In the genomic region with DNA sequence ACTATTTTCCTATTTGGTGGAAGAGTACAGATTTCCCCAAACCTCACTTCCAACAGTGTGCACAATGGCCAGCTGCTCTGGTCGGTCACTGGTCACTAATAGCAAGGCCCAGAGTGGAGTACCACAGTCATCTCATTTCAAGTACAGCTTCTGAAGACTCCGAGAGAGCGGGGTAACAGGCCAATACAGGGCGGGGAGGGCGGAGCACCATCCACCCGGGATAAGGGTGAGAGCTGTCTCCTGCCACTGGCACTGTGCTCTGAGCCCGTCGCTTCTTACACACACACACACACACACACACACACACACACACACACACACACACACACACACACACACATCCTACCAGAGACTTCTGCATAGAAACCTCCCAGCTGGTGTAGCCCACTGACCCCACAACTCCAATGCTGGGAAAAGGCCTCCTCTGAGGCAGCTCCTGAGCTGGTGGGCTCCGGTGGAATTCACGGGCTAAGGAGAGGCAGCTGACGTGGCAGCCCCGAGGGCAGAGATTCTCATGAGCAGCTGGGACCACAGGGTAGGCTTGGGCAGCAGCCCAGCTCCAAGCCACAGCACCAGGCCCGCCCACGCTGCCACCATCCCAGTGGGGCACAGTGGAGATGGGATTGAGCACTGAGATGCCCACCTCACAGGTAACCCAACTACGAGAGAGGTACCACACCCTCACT, we compare ENCODE assay signal across 8 mouse cellular contexts. TPM values are rescaled to one million over a fixed set of nuclear protein-coding genes. Genes with fewer than 3 reads are reported as not detected.
DNase-seq lines count a peak whose midpoint lies in the region; ATAC-seq and TF ChIP-seq lines count a peak whose summit lies in the region.

No protein-coding gene starts in this region.

- H3K36me3 ChIP-seq in lung, postnatal 0 days (ENCODE audit: insufficient read depth, low read length) = peaks cover 11% of the 10 kb centered on the region; the same call in 1 of the 2 replicates
- peaks cover 38% of the 10 kb centered on the region for H3K36me3 ChIP-seq in embryonic facial prominence, embryonic 15.5 days
- peaks cover 14% of the 10 kb centered on the region for H3K36me3 ChIP-seq in intestine, embryonic 16.5 days (ENCODE audit: control insufficient read depth, insufficient read depth, low read length)
- H3K36me3 ChIP-seq in myocyte (ENCODE audit: control insufficient read depth, insufficient read depth) = peaks cover 7% of the 10 kb centered on the region

- no peaks in the 10 kb centered on the region for H3K27me3 ChIP-seq in lung, postnatal 0 days (replicated peaks; ENCODE audit: insufficient read depth, low read length)
- H3K27me3 ChIP-seq in embryonic facial prominence, embryonic 15.5 days = no peaks in the 10 kb centered on the region
- H3K27me3 ChIP-seq in intestine, embryonic 16.5 days (replicated peaks; ENCODE audit: control insufficient read depth, insufficient read depth, low read length) = no peaks in the 10 kb centered on the region
- H3K27me3 ChIP-seq in myocyte (ENCODE audit: control insufficient read depth, insufficient read depth, insufficient read length) = no peaks in the 10 kb centered on the region

- no peak for TF ChIP-seq CTCF in lung, postnatal 0 days (IDR thresholded peaks at IDR 0.05)

- peak overlapping the region; percentile 41 for H3K4me2 ChIP-seq in lung, postnatal 0 days (replicated peaks; ENCODE audit: low read depth, low read length)
- peak overlapping the region; percentile 38 for H3K4me2 ChIP-seq in embryonic facial prominence, embryonic 15.5 days (replicated peaks)
- H3K4me2 ChIP-seq in intestine, embryonic 16.5 days (ENCODE audit: low read depth, low read length) = peak overlapping the region; percentile 20; the same call in 1 of the 2 replicates
- H3K4me2 ChIP-seq in myocyte (ENCODE audit: low read depth) = peak overlapping the region; percentile 80

- WGBS in lung, postnatal 0 days = 31% methylated on average over 15 of the region's 15 CpGs
- WGBS in embryonic facial prominence, embryonic 15.5 days = 28% methylated on average over 15 of the region's 15 CpGs
- 47% methylated on average over 15 of the region's 15 CpGs for WGBS in intestine, embryonic 16.5 days

- no peaks in the 10 kb centered on the region for H3K9me3 ChIP-seq in lung, postnatal 0 days (ENCODE audit: low read length)
- no peaks in the 10 kb centered on the region for H3K9me3 ChIP-seq in embryonic facial prominence, embryonic 15.5 days (replicated peaks)
- H3K9me3 ChIP-seq in intestine, embryonic 16.5 days (ENCODE audit: control insufficient read depth, low read length) = no peaks in the 10 kb centered on the region

- H3K4me3 ChIP-seq in lung, postnatal 0 days (ENCODE audit: low read depth, low read length) = no peak overlapping the region
- H3K4me3 ChIP-seq in embryonic facial prominence, embryonic 15.5 days (replicated peaks) = peak overlapping the region; percentile 22
- 0 out of 2 replicates have a peak overlapping the region, but pooled peaks have one; percentile 6 for H3K4me3 ChIP-seq in intestine, embryonic 16.5 days (ENCODE audit: low read length)
- H3K4me3 ChIP-seq in myocyte = peak overlapping the region; percentile 6

- peaks cover 41% of the 10 kb centered on the region for H3K4me1 ChIP-seq in lung, postnatal 0 days (ENCODE audit: insufficient read depth, low read depth, low read length)
- H3K4me1 ChIP-seq in embryonic facial prominence, embryonic 15.5 days = peaks cover 73% of the 10 kb centered on the region
- H3K4me1 ChIP-seq in intestine, embryonic 16.5 days (ENCODE audit: control insufficient read depth, insufficient read depth, low read length) = peaks cover 69% of the 10 kb centered on the region

- no peak for TF ChIP-seq EP300 in lung, postnatal 0 days (IDR thresholded peaks at IDR 0.05)

- peak; percentile 9 for ATAC-seq in lung, postnatal 0 days
- peak; percentile 71 for ATAC-seq in embryonic facial prominence, embryonic 15.5 days (ENCODE audit: insufficient number of reproducible peaks, low FRiP score, low TSS enrichment, low read depth)
- peak; percentile 10 for ATAC-seq in intestine, embryonic 16.5 days

- TF ChIP-seq POLR2A in myocyte (IDR thresholded peaks at IDR 0.05; ENCODE audit: insufficient read length, low read depth) = no peak

- H3ac ChIP-seq in myocyte (ENCODE audit: control insufficient read depth, insufficient read length) = no peak overlapping the region

- H3K9ac ChIP-seq in lung, postnatal 0 days (replicated peaks; ENCODE audit: low read depth) = 0 out of 2 replicates have a peak overlapping the region, but pooled peaks have one; percentile 23
- H3K9ac ChIP-seq in embryonic facial prominence, embryonic 15.5 days = peak overlapping the region; percentile 2; the same call in 1 of the 2 replicates
- H3K9ac ChIP-seq in intestine, embryonic 16.5 days (ENCODE audit: low read depth, low read length) = peak overlapping the region; percentile 64

- H3K79me2 ChIP-seq in myocyte (ENCODE audit: control insufficient read depth, insufficient read depth) = peaks cover 84% of the 10 kb centered on the region

- H3K27ac ChIP-seq in lung, postnatal 0 days (ENCODE audit: low read length) = peak overlapping the region; percentile 86
- H3K27ac ChIP-seq in embryonic facial prominence, embryonic 15.5 days (replicated peaks) = peak overlapping the region; percentile 94
- peak overlapping the region; percentile 84 for H3K27ac ChIP-seq in intestine, embryonic 16.5 days (ENCODE audit: low read length)

- no peak for DNase-seq in lung, postnatal 0 days (ENCODE audit: low spot score)
- no peak for DNase-seq in lung, postnatal 14 days
- DNase-seq in spleen, postnatal 4 days (ENCODE audit: low spot score in 2 of 2) = no peak
- no peak for DNase-seq in layer of hippocampus, adult 8-10 months (ENCODE audit: low spot score in 2 of 2)
- DNase-seq in adrenal gland, postnatal 25 days = no peak

TF ChIP-seq in myocyte, 11 proteins besides CTCF, POLR2A, EP300 and RAD21:
- no peak for TF ChIP-seq POLR2AphosphoS2 (IDR thresholded peaks at IDR 0.05; ENCODE audit: insufficient read length, low read depth)
- no peak for TF ChIP-seq SRF (IDR thresholded peaks at IDR 0.05; ENCODE audit: control insufficient read depth, insufficient read length, low read depth)
- no peak for TF ChIP-seq MAX (IDR thresholded peaks at IDR 0.05; ENCODE audit: low read depth)
- TF ChIP-seq MYOG (IDR thresholded peaks at IDR 0.05; ENCODE audit: control insufficient read depth in 1 of 3, insufficient read depth in 1 of 3, insufficient read length in 2 of 3, low read depth in 2 of 3) = peak; percentile 67 to 92 (median 75)
- TF ChIP-seq E2F4 (IDR thresholded peaks at IDR 0.05; ENCODE audit: insufficient read depth) = no peak
- peak; percentile 53 for TF ChIP-seq TCF3 (IDR thresholded peaks at IDR 0.05; ENCODE audit: insufficient read length, low read depth)
- no peak for TF ChIP-seq TCF12 (IDR thresholded peaks at IDR 0.05; ENCODE audit: insufficient read depth, poor library complexity, severe bottlenecking)
- no peak for TF ChIP-seq REST (IDR thresholded peaks at IDR 0.05; ENCODE audit: insufficient read depth, insufficient read length)
- TF ChIP-seq CEBPB (IDR thresholded peaks at IDR 0.05; ENCODE audit: insufficient read depth, poor library complexity, severe bottlenecking) = no peak
- TF ChIP-seq MYOD1 (IDR thresholded peaks at IDR 0.05; ENCODE audit: control insufficient read depth in 1 of 3, insufficient read length in 2 of 3, low read depth in 2 of 3) = peak; percentile 25 to 94 (median 85)
- TF ChIP-seq USF1 (IDR thresholded peaks at IDR 0.05; ENCODE audit: low read depth) = no peak

RNA-seq across cellular contexts. Expression of a gene that starts 8.9 kb away (rescaled TPM):
- polyA plus RNA-seq in lung, postnatal 0 days (2015; fragmentation: Nextera tagmentation; extraction: Ambion mirVana) = 414 and 417 TPM in 2 replicates
- polyA plus RNA-seq in embryonic facial prominence, embryonic 15.5 days (2015; fragmentation: Nextera tagmentation; extraction: Ambion mirVana) = 458 and 459 TPM in 2 replicates
- 301 and 311 TPM in 2 replicates for polyA plus RNA-seq in intestine, embryonic 16.5 days (2015; fragmentation: Nextera tagmentation; extraction: Ambion mirVana)
- 499 TPM for polyA plus RNA-seq in myocyte (2012; fragmentation: generic; extraction: Trizol)
- 100 to 1,000 TPM; 218 to 272 (median 249) TPM for total RNA-seq in layer of hippocampus, adult 8-10 months (2022)
- total RNA-seq in adrenal gland, postnatal 25 days (2021) = 202 and 238 TPM in 2 replicates

RNA-seq across cellular contexts. Expression of a gene that starts 17.3 kb away (rescaled TPM):
- polyA plus RNA-seq in lung, postnatal 0 days (2015; fragmentation: Nextera tagmentation; extraction: Ambion mirVana) = 31.9 and 34.3 TPM in 2 replicates
- 21.2 and 22.7 TPM in 2 replicates for polyA plus RNA-seq in embryonic facial prominence, embryonic 15.5 days (2015; fragmentation: Nextera tagmentation; extraction: Ambion mirVana)
- 50.4 and 54.9 TPM in 2 replicates for polyA plus RNA-seq in intestine, embryonic 16.5 days (2015; fragmentation: Nextera tagmentation; extraction: Ambion mirVana)
- 59.9 TPM for polyA plus RNA-seq in myocyte (2012; fragmentation: generic; extraction: Trizol)
- total RNA-seq in layer of hippocampus, adult 8-10 months (2022) = 1 to 10 TPM; 2.9 to 5.0 (median 4.4) TPM
- total RNA-seq in adrenal gland, postnatal 25 days (2021) = 5.1 and 8.4 TPM in 2 replicates

RNA-seq across cellular contexts. Expression of a gene that starts 38.9 kb away (rescaled TPM):
- 22.4 and 24.1 TPM in 2 replicates for polyA plus RNA-seq in lung, postnatal 0 days (2015; fragmentation: Nextera tagmentation; extraction: Ambion mirVana)
- 46.8 and 47.1 TPM in 2 replicates for polyA plus RNA-seq in embryonic facial prominence, embryonic 15.5 days (2015; fragmentation: Nextera tagmentation; extraction: Ambion mirVana)
- polyA plus RNA-seq in intestine, embryonic 16.5 days (2015; fragmentation: Nextera tagmentation; extraction: Ambion mirVana) = 79.0 and 89.6 TPM in 2 replicates
- 29.4 TPM for polyA plus RNA-seq in myocyte (2012; fragmentation: generic; extraction: Trizol)
- 10 to 100 TPM; 12.4 to 15.4 (median 14.0) TPM for total RNA-seq in layer of hippocampus, adult 8-10 months (2022)
- 47.0 and 54.5 TPM in 2 replicates for total RNA-seq in adrenal gland, postnatal 25 days (2021)

RNA-seq across cellular contexts. Expression of a gene that starts 43.0 kb away (rescaled TPM):
- 0.51 and 0.81 TPM in 2 replicates for polyA plus RNA-seq in lung, postnatal 0 days (2015; fragmentation: Nextera tagmentation; extraction: Ambion mirVana)
- polyA plus RNA-seq in embryonic facial prominence, embryonic 15.5 days (2015; fragmentation: Nextera tagmentation; extraction: Ambion mirVana) = 3.7 and 4.2 TPM in 2 replicates
- 10.1 TPM in 2 replicates for polyA plus RNA-seq in intestine, embryonic 16.5 days (2015; fragmentation: Nextera tagmentation; extraction: Ambion mirVana)
- 0.06 TPM for polyA plus RNA-seq in myocyte (2012; fragmentation: generic; extraction: Trizol)
- total RNA-seq in layer of hippocampus, adult 8-10 months (2022) = 10 to 100 TPM; 61.3 to 74.3 (median 69.2) TPM
- total RNA-seq in adrenal gland, postnatal 25 days (2021) = 0.39 and 8.5 TPM in 2 replicates

RNA-seq across cellular contexts. Expression of a gene that starts 45.7 kb away (rescaled TPM):
- 1.7 and 2.2 TPM in 2 replicates for polyA plus RNA-seq in lung, postnatal 0 days (2015; fragmentation: Nextera tagmentation; extraction: Ambion mirVana)
- 2.0 TPM in 2 replicates for polyA plus RNA-seq in embryonic facial prominence, embryonic 15.5 days (2015; fragmentation: Nextera tagmentation; extraction: Ambion mirVana)
- polyA plus RNA-seq in intestine, embryonic 16.5 days (2015; fragmentation: Nextera tagmentation; extraction: Ambion mirVana) = 0.66 and 0.68 TPM in 2 replicates
- 0.43 TPM for polyA plus RNA-seq in myocyte (2012; fragmentation: generic; extraction: Trizol)
- 1 to 10 TPM; 1.7 to 2.4 (median 1.9) TPM for total RNA-seq in layer of hippocampus, adult 8-10 months (2022)
- total RNA-seq in adrenal gland, postnatal 25 days (2021) = 2.0 and 2.8 TPM in 2 replicates

Comparison
In these comparisons a context has a peak if more than half of its experiments do, and no peak if none do; other contexts are left out.
1. ATAC-seq: peak in every context shown above with its lines; median percentile 71 in embryonic facial prominence, embryonic 15.5 days; 10 in intestine, embryonic 16.5 days; 9 in lung, postnatal 0 days.
2. H3K4me2 ChIP-seq: peak in every context shown above with its lines; median percentile 80 in myocyte; 41 in lung, postnatal 0 days; 38 in embryonic facial prominence, embryonic 15.5 days; 20 in intestine, embryonic 16.5 days.
3. H3K9ac ChIP-seq: peak in every context shown above with its lines; median percentile 64 in intestine, embryonic 16.5 days; 23 in lung, postnatal 0 days; 2 in embryonic facial prominence, embryonic 15.5 days.